In the genomic region with DNA sequence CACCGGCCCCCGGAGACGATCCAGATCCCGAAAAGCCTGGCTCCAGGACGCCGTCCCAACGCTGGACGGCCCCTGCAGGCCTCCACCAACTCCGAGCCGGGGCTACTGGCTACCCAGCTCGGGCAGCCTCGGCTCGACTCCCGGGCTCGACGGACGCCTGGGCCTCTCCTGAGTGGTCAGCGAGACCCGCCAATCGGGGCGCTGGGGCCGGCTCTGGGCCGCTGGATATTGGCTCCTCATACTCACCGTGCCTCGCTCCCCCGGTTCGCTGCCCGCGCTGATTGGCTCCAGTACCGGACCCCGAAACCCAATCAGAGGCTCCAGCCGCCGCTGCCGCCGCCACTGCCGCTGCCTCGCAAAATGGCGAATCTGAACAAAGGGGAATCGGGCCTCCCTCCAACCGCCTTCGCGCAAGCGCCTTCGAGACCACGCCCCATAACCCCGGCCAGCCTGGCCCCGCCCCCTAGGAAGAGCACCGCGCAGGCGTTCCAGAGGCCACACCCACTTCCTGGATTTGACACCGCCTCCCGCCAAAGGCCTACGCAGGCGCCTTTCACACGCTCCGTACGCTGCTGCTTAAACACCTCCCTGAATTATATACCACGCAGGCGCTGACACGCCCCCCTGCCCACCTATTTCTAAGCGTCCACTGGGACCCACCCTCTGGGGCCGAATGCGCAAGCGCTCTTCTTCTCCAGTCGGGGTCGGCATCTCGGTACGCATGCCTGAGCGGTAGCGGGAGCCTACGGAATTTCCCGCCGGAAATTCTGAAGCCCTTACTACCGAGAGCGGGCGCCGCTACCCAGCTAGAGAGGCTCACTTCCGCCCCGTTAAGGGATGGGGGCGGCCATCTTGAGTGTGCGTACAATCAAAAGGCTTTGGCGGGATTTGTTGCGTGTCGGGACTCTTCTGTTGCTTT, we compare ENCODE assay signal across 8 mouse cellular contexts. TPM values are rescaled to one million over a fixed set of nuclear protein-coding genes. Genes with fewer than 3 reads are reported as not detected.
A peak's percentile ranks its signal among the peaks of the same experiment; 100 is the strongest.
DNase-seq lines count a peak whose midpoint lies in the region; ATAC-seq lines count a peak whose summit lies in the region.

A gene (minus strand): TSS at position 527 of the 919 bp plus-strand sequence.
A gene (plus strand): TSS at position 635 of the 919 bp plus-strand sequence.

- under 1% methylated on average over 84 of the region's 84 CpGs for WGBS in heart, embryonic 14.5 days
- under 1% methylated on average over 84 of the region's 84 CpGs for WGBS in liver, embryonic 13.5 days (ENCODE audit: insufficient replicate concordance)
- WGBS in stomach, embryonic 16.5 days = under 1% methylated on average over 84 of the region's 84 CpGs

- H3K9me3 ChIP-seq in heart, embryonic 14.5 days (ENCODE audit: control insufficient read depth, low read length) = no peaks in the 10 kb centered on the region
- H3K9me3 ChIP-seq in liver, embryonic 13.5 days (replicated peaks) = no peaks in the 10 kb centered on the region
- H3K9me3 ChIP-seq in stomach, embryonic 16.5 days (replicated peaks; ENCODE audit: control insufficient read depth, low read length) = no peaks in the 10 kb centered on the region

- ATAC-seq in CD4-positive, CD25-positive, alpha-beta regulatory T cell, adult 4 months = peak; percentile 77
- peak; percentile 97 for ATAC-seq in heart, embryonic 14.5 days (ENCODE audit: insufficient number of reproducible peaks, insufficient read depth, low FRiP score, low read depth)
- ATAC-seq in liver, embryonic 13.5 days (ENCODE audit: low read depth) = peak; percentile 89
- peak; percentile 97 for ATAC-seq in stomach, embryonic 16.5 days (ENCODE audit: insufficient read depth, low FRiP score)

- H3K27ac ChIP-seq in heart, embryonic 14.5 days (replicated peaks in 1 of 2; ENCODE audit: control insufficient read depth in 1 of 2, insufficient read depth in 1 of 2, low read depth in 2 of 2, low read length in 2 of 2) = peak within 1 kb of the TSS; percentile 100
- H3K27ac ChIP-seq in liver, embryonic 13.5 days = peak within 1 kb of the TSS; percentile 100
- H3K27ac ChIP-seq in stomach, embryonic 16.5 days (ENCODE audit: low read length) = peak within 1 kb of the TSS; percentile 100

- peak; percentile 99 for DNase-seq in c-Kit-negative CD71-positive TER-119-positive erythroid progenitor cells, embryonic 14.5 days (ENCODE audit: low read depth, low spot score)
- DNase-seq in fibroblast of lung, adult 2 months (ENCODE audit: low read depth) = peak; percentile 99
- DNase-seq in kidney, postnatal 14 days = peak; percentile 100
- DNase-seq in liver, embryonic 13.5 days = peak; percentile 100
- DNase-seq in neural tube, embryonic 10.5 days (ENCODE audit: extremely low spot score, low spot score) = peak; percentile 99

- H3K9ac ChIP-seq in heart, embryonic 14.5 days (ENCODE audit: low read length) = peak within 1 kb of the TSS; percentile 100
- H3K9ac ChIP-seq in liver, embryonic 13.5 days = peak within 1 kb of the TSS; percentile 99
- peak within 1 kb of the TSS; percentile 99 for H3K9ac ChIP-seq in stomach, embryonic 16.5 days (ENCODE audit: low read length)

- H3K4me3 ChIP-seq in heart, embryonic 14.5 days (ENCODE audit: control insufficient read depth in 1 of 2, insufficient read depth in 1 of 2, low read depth in 1 of 2, low read length in 2 of 2) = peak within 1 kb of the TSS; percentile 93 to 95
- H3K4me3 ChIP-seq in liver, embryonic 13.5 days (replicated peaks) = peak within 1 kb of the TSS; percentile 83
- H3K4me3 ChIP-seq in stomach, embryonic 16.5 days (replicated peaks; ENCODE audit: low read length) = peak within 1 kb of the TSS; percentile 94

- H3K36me3 ChIP-seq in heart, embryonic 14.5 days (ENCODE audit: control insufficient read depth, insufficient read depth, low read length) = peaks cover 26% of the 10 kb centered on the region
- H3K36me3 ChIP-seq in liver, embryonic 13.5 days = peaks cover 36% of the 10 kb centered on the region
- H3K36me3 ChIP-seq in stomach, embryonic 16.5 days (ENCODE audit: control insufficient read depth, insufficient read depth, low read length) = no peaks in the 10 kb centered on the region

- peak within 1 kb of the TSS; percentile 81 for H3K4me2 ChIP-seq in heart, embryonic 14.5 days (ENCODE audit: low read length)
- peak within 1 kb of the TSS; percentile 92 for H3K4me2 ChIP-seq in liver, embryonic 13.5 days
- H3K4me2 ChIP-seq in stomach, embryonic 16.5 days (ENCODE audit: low read depth, low read length) = peak within 1 kb of the TSS; percentile 92

- no peaks in the 10 kb centered on the region for H3K27me3 ChIP-seq in heart, embryonic 14.5 days (ENCODE audit: control insufficient read depth, insufficient read depth, low read length)
- no peaks in the 10 kb centered on the region for H3K27me3 ChIP-seq in liver, embryonic 13.5 days
- H3K27me3 ChIP-seq in stomach, embryonic 16.5 days (ENCODE audit: control insufficient read depth, insufficient read depth, low read length) = no peaks in the 10 kb centered on the region

- H3K4me1 ChIP-seq in heart, embryonic 14.5 days (ENCODE audit: control insufficient read depth in 2 of 2, insufficient read depth in 2 of 2, low read length in 2 of 2) = peaks cover 2 to 26% of the 10 kb centered on the region in 2 experiments; a peak in 2 of 4 replicates
- peaks cover 60% of the 10 kb centered on the region for H3K4me1 ChIP-seq in liver, embryonic 13.5 days (replicated peaks)
- peaks cover 31% of the 10 kb centered on the region for H3K4me1 ChIP-seq in stomach, embryonic 16.5 days (ENCODE audit: control insufficient read depth, insufficient read depth, low read length)

RNA-seq across cellular contexts. Expression of the first gene that starts in this region (rescaled TPM):
- 10 to 100 TPM; 11.3 to 13.3 TPM for polyA plus RNA-seq in CD4-positive, CD25-positive, alpha-beta regulatory T cell, adult 4 months (2017; shearing (Covaris generic))
- 13.5 and 16.2 TPM in 2 replicates for polyA plus RNA-seq in heart, embryonic 14.5 days (2014; fragmentation: Nextera tagmentation; extraction: Ambion mirVana)
- polyA plus RNA-seq in liver, embryonic 13.5 days (2015; fragmentation: Nextera tagmentation; extraction: Ambion mirVana) = 7.2 and 9.7 TPM in 2 replicates
- 11.3 and 12.4 TPM in 2 replicates for polyA plus RNA-seq in stomach, embryonic 16.5 days (2015; fragmentation: Nextera tagmentation; extraction: Ambion mirVana)

RNA-seq across cellular contexts. Expression of the second gene that starts in this region (rescaled TPM):
- polyA plus RNA-seq in CD4-positive, CD25-positive, alpha-beta regulatory T cell, adult 4 months (2017; shearing (Covaris generic)) = 10 to 100 TPM; 81.7 to 98.8 TPM
- polyA plus RNA-seq in heart, embryonic 14.5 days (2014; fragmentation: Nextera tagmentation; extraction: Ambion mirVana) = 42.6 and 46.4 TPM in 2 replicates
- 58.9 and 61.8 TPM in 2 replicates for polyA plus RNA-seq in liver, embryonic 13.5 days (2015; fragmentation: Nextera tagmentation; extraction: Ambion mirVana)
- polyA plus RNA-seq in stomach, embryonic 16.5 days (2015; fragmentation: Nextera tagmentation; extraction: Ambion mirVana) = 54.4 and 54.5 TPM in 2 replicates

Comparison
In these comparisons a context has a peak if more than half of its experiments do, and no peak if none do; other contexts are left out.
1. Peak in every context shown above with its lines: DNase-seq, ATAC-seq, H3K4me3 ChIP-seq and H3K27ac ChIP-seq.